Mouse (Mus musculus) liver, embryonic 14 days (tissue): ENCODE data around the gene Gm33815. TPM values are rescaled to one million over a fixed set of nuclear protein-coding genes. Genes with fewer than 3 reads are reported as not detected.

Experiments used
- polyA plus RNA-seq: library from polyadenylated mRNA; depleted of rRNA; stranded (reverse); fragments of >200 nt; gene quantifications from 2 replicates; pipeline ENCODE4 v1.2.3, GENCODE M21; 2012; rRNA removed

Gene Gm33815
- polyA plus RNA-seq = not detected in 2 replicates

DNA sequence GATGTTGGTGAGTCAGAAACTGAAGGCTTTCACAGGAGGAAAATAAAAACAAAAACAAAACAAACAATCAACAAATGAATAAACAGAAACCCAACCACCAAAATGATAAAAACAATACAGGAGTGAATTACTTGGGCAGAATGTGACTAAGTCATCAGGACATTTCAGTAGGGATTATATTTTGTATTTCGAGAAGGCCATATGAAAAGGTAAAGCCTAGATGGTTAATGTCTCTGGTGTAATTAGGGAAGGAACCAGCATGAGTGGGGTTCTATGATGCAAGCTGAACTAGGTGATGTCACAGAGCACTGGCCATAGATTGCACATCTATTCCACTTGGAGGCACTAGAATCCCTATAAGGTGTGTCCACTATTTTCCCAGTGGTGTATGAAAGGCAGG lies at the start of gene Gm33815:
TSS of gene Gm33815 (plus strand) at position 301 of the 400 bp plus-strand sequence.

